Mouse (Mus musculus): ENCODE measurements at regions not wholly inside any gene's neighbourhood (a gene's known extent, or its start where the extent isn't known, plus 50 kb on each side); places are given as distances from the start of the nearest gene placed in this dataset.
A peak's percentile ranks its signal among the peaks of the same experiment; 100 is the strongest.

DNA sequence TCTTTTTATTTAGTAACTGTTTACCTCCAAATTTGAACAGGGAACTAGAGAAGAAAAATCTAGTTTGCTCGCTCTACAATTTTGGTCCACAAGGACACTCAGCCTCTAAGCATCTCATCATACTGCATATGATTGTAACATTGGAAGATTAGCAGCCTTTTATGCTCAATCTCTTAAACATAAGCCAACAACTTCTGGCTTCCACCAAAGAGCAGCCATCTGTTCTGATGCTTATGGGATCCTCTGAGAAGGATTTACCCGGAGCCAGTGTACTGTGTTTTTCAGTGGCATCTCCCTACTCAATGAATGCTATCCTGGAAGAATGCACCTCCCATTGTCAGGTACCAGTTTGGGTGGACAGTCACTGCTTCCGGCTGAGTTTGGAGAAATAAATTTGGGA lies 267.0 kb upstream of the Tmem132c start:
- no peak for DNase-seq

DNA sequence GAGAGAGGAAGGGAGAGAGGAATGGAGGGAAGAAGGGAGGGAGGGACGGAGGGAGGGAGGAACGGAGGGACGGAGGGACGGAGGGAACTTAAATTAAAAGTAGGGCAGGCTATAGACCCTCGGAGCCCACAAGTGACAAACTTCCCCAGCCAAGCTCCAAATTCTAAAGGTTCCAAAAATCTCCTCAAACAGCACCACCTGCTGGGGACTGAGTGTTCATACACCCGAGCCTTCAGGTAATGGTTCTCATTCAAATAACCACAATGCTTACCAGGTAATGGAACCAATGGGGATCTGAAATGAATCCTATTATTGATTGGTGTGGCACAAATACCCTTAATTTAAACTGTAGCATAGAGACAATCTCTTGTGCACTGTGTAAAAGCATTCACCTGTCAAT lies 246.0 kb upstream of the Tmem132c start:
- DNase-seq = no peak

DNA sequence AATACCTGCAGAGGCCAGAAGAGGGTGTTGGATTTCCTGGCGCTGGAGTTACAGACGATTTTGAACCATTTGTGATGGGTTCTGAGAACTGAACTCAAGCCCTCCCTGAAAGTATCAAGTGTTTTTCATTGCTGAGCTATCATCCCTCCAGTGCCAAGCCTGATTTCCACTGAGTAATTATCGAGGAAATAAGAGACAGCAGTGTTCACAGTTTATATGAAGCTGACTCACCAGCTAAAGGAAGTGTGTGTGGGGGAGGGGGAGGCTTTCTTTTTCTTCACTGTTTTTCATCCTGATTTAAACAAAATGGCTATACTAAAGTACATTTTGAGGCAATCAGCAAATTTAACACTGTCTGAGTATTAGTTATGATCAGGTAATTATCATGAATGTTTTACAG lies 227.4 kb upstream of the Tmem132c start:
- no peak for DNase-seq

DNA sequence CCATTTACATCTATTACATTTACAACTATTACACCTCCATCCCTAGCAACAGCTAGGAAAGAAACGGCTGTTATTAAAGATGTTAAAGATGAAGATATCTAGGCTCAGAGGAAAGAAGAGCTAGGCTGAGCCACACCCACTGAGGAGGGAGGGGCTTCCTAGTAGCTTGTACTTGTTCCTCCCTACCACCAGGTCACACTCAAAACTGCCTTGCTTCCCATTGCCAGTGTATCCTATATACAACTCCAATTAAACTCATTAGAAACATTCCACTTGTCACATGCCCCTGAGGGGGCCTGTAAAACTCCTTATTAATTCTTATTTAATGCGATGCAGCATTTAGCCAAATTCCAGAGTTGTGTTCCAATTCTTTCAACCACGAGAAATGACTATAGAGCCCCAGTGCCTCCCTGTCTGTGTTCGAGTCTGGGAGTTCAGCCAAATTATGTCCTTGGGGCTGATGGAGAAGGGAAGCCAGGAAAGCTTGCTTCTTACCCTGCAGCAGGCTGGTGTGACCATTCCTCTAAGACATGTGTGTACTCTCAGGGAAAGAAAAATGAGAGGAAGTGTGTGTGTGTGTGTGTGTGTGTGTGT lies 225.0 kb upstream of the Tmem132c start:
- DNase-seq = peak in 1 of 2 experiments; percentile 2

DNA sequence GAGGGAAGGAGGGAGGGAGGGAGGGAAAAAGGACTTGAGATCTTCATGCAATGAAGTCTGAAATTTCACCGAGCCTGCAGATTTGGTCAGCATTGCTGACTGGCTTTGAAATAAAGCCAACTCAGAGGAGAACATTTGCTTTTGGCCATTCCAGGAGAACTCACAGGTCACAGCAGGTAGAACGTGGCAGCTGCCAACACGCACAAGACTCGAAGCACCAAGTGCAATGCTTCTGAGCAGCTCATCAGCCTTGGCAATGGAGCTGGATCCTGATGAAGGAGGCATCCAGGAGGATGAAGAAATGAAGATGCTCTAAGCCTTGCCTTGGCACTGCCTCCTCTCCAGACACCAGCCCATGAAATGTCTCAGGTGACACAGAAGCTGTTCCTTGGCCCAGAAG lies 223.6 kb upstream of the Tmem132c start:
- peak; percentile 29 to 31 for DNase-seq

DNA sequence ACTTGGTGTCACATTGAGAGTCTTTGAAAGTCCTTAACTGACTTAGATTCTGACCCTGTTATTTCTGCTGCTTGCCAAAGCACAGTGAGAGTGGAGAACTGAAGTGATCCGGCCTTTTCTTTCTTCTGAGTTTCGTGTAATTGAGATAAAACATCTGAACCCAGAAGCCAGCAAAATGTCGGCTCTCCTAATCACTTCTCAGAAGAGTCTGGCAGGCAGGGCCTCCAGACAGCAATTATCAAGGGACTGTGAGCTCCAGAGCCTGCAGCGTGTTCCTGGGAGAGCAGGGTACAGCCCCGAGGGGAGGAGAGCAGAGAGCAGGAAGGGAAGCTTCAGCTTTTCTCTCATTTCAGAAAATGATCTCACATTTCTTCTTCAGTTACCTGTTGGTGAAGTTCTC lies 205.1 kb upstream of the Tmem132c start:
- no peak for DNase-seq

DNA sequence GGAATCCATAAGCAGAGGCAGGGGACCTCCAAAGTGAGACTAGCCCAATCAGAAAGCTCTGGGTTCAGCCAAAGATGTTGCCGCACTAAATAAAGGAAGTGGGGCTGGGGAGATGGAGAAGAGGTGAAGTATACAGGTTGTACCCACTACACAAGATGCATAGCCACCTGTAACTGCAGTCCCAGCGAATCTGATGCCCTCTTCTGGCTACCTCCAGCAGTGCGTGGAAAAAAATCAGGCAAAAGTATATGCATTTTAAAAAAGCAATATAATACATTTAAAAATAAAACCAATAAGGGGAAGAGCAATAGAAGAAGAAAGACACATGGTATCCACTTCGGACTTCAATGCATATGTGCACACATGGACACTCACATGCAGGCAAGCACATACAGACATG lies 183.8 kb upstream of the Tmem132c start:
- no peak for DNase-seq

DNA sequence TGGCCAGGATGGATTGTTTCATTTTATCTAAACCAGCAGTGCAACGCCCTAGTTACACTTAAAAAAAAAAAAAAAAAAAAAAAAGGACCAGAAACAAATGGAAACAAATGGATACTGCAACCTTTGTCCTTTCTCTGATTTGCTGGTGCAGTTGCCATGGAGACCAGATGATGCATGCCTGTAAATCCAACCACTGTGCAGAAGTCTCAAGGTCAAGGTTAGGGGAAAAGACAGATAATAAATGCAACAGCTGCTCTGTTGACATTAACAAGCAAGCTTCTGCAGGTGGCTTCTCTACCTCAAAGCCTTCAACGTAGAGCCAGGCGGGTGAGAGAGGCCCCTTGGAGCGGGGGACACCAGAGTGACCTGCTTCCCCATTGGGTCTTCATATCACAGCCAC lies 167.3 kb upstream of the Tmem132c start:
- no peak for DNase-seq
